Mouse (Mus musculus) heart, postnatal 25 days (tissue): ENCODE measurements at regions not wholly inside any gene's neighbourhood (a gene's known extent, or its start where the extent isn't known, plus 50 kb on each side); places are given as distances from the start of the nearest gene placed in this dataset.

Experiments used
- DNase-seq: peaks from one replicate; pipeline ENCODE4 v3.0.0; 2022; ENCODE audit warnings: low spot score
- intact Hi-C: fragments of 180-260 bp; cut with DNase I; formaldehyde crosslinking; loops from one replicate; pipeline ENCODE4 v1.15.1; 2025

GRCm38 (mm10) chr1:28144824-28145223 is 635.2 kb downstream of the Gm597 start:
- DNase-seq: no peak
- intact Hi-C loops: no loop called here

GRCm38 (mm10) chr1:28102021-28102526 is 678.0 kb downstream of the Gm597 start:
- intact Hi-C loops: no loop called here
- no peak for DNase-seq

GRCm38 (mm10) chr1:28084456-28084855 is 695.6 kb downstream of the Gm597 start:
- DNase-seq: no peak
- intact Hi-C loops: no loop called here

DNA sequence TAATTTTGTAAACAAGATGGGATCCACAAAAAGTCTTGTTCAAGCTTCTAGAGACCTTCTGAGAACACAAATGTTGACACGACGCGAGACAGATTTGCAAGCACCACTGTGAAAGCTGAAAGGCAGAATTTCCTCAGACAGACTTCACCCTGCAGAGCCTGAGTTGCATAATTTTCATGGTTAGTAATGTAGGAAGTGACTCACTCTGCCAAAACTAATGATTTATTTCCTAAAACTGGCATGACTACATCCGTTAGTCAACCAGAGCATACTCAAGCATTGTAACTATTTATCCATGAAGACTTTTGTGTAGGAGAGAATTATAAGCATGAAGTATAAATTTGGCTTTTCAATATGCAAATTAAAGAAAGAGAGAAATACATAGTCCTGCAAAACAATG is 726.1 kb downstream of the Gm597 start:
- intact Hi-C loops: no loop called here
- no peak for DNase-seq

- intact Hi-C loops: no loop called here
- DNase-seq: no peak
Measured at GRCm38 (mm10) chr1:28047964-28048363, 732.1 kb downstream of the Gm597 start.

GRCm38 (mm10) chr1:28047379-28047778 is 732.7 kb downstream of the Gm597 start:
- intact Hi-C loops: no loop called here
- no peak for DNase-seq

DNA sequence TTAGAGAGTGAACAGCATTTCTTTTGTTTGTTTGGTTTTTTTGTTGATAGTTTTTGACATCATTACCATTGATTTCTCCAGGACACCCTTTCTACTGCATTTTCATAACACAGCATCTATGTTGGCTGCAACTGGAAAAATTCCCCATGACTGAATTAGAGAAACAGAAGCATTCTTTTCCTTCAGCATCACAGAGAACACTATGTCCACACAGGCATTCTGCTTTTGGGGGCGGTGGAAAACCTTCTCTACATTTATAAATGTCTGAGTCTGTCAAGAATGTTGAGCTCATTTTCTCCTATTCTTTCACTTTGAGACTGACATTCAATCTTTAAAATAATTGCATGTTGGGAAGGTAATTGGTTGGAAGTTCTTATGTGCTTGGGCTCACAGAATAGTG is 734.4 kb downstream of the Gm597 start:
- intact Hi-C loops: no loop called here
- DNase-seq: no peak

DNA sequence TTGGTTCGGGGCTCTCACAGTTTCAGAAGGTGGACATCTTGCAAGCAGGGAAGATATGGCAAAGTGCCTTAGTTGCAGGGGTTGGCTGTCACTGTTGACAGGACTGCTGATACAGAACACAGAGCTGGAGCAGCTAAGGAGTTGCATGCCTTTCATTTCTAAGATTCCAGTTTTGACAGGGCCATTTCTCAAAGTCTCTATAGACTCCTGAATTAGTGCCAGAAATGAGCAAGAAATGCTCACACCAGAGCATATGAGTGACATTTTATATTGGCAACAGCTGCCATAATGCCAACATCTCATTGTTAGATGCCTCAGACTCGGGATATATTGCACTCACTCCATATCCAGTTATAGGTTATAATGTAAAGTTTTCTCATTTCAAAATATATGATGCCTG is 754.3 kb downstream of the Gm597 start:
- intact Hi-C loops: loop anchor here (2.0 kb wide), 1 partner anchor 41 kb away; no protein-coding TSS in a partner anchor
- no peak for DNase-seq

GRCm38 (mm10) chr1:27998434-27998833 is 781.6 kb downstream of the Gm597 start:
- intact Hi-C loops: no loop called here
- DNase-seq: no peak

- intact Hi-C loops: no loop called here
- no peak for DNase-seq
Measured at GRCm38 (mm10) chr1:27963369-27963768, 816.7 kb downstream of the Gm597 start.
